Mouse (Mus musculus) cerebellum, adult 8-10 months (tissue): ENCODE data around the gene Erbb2.

Source experiments
- DNase-seq: peaks from one replicate; pipeline ENCODE4 v3.0.0; 2022

Gene Erbb2

DNA sequence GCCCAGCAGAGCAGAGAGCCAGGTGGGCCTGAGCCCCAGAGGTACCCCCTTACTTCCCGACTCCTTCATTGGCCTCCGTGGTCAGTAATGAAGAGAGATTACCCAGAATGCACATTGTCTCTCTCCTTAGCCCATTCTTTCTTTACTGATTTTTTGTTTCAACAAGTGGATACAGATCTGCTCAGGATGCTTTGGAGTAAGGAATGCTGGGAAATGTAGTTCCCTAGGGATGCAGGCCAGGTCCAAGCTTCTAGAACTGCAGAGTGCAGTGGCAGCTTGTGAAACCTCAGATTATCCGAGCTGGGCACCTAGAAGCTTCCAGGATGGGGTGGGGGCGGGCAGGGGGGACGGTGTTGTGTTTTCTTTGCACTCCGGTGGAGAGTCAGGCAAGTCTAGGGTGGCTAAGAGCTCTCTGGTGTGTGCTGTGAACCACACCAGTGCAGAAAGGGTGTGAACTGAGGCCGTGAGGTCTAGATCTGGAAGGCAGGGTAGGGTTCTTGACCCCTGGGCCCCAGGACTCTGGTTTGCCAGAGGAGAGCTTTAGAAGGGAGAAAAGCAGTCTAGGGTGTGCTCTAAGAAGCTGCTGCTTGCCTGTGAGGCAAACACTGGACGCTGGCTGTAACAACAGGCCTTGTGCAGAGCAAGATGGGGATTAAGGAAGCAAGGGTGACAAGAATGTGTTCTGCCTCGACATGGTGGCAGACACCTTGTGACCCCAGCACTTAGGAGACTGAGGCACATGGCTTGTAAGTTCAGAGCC, 19.7 kb downstream of the Erbb2 start:
- DNase-seq = no peak

DNA sequence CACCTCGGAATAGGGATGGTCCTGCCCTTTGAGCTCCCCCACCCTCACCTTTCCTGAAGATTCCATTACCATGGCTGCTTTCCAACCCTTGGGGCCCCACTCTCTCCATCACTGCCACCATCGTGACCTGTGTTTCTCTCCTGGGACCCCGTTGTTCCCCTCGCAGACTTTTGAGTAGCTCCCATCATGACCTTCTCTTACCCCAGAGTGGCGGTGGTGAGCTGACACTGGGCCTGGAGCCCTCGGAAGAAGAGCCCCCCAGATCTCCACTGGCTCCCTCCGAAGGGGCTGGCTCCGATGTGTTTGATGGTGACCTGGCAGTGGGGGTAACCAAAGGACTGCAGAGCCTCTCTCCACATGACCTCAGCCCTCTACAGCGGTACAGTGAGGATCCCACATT, 23.5 kb downstream of the Erbb2 start:
- no peak for DNase-seq

DNA sequence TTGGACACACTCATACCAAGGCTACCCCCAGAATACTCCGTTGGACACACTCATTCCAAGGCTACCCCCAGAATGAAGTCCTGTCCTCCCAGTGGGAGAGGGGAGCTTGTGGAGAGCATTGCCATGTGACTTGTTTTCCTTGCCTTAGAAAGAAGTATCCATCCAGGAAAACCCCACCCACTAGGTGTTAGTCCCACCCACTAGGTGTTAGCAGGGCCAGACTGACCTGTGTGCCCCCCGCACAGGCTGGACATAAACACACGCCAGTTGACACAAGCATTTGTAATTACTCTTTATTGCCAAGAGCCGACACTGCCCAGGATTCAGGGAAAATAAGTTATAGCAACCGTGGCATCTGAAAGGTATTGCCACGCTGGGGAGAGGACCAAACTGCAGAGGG, 25.2 kb downstream of the Erbb2 start:
- no peak for DNase-seq

DNA sequence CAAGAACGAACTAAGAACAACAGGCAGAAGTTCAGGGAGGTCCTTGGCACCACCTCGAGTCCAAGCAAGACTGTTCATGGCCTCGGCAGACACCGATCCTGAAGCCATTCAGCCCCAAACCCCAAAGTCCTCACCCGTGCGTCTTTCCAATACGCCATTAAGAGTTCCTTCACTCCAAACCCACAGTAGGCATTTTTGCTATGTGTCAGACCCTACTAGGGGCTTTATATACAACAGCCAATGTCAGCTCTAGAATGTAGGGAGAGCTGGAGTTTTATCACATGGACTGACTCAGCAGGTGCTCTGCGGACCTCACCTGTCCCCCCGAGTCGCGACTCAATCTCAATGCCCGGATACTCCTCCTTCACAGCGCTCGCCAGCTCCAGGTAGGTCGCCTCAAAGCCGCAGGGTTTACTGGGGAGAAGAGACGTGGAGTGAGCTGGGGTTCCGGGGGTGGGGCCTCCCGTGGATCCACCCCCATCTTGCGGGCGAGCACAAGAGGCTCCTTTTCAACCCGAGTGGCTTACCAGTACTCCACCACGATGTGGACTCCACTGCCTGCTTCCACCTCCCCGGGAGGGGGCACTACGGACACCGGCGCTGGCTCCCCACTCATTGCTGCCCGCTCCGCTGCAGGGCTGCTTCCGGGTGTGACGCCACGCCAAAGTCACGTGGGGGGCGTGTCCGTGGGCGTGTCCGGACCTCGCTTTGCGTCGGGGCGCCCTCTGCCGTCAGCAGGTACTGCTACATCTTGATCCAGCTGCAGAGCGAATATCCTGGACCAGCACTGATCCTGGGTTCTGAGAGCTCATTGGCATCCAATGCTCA, 26.3 kb downstream of the Erbb2 start, which contains the start of gene Mien1:
TSS of gene Mien1 (minus strand) at position 661 of the 828 bp plus-strand sequence.
- DNase-seq = peak; percentile 98

DNA sequence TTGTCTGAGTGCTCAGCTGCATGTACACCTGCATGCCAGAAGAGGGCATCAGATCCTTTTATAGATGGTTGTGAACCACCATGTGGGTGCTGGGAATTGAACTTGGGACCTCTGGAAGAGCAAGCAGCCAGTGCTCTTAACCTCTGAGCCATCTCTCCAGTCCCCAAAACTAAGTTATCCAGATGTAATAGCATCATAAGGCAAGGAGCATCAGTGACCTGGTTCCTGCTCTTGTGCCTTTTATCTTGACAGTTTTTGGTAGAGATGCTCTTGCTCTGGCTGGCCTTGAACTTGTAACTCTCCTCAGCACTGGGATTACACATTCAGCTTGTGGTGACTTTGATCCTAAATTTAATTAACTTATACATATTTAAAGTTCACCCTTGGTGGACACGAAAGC, 31.4 kb downstream of the Erbb2 start:
- DNase-seq = no peak

DNA sequence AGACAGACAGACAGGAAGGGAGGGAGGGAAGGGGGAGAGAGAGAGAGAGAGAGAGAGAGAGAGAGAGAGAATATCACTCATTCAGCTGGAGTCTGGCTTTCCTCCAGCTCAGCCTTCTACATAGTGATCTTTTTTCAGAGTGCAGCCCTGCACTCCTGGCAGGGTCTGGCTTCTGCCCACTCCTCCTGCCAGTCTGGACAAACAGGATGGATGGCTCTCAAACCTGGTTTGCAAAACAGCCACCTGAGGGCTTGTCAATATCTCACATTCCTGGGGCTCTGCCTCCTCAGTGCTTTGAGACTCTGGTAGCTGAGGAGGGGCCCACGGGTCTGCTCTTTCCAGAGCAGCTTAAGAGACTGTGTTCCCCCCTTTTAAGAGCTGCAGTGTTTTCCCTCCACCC, 33.0 kb downstream of the Erbb2 start:
- DNase-seq = no peak

DNA sequence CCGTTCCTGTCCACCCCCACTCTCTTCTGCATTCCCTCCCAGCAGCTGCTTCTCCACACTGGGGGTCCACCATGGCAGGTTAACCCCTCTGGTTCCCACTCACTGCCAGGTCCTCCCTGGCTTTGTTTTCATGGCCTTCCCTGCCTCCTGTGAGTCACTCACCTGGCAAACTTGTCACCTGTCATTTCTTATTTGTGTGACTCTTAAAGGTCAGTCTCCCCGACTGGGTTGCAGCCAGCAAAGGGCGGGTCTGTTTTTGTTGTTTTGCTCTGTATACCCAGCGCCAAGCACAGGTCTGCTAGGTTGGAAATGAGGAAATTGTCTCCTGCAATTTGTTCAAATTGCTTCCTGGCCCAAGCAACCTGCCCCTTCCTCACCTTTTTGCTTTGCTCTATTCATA, 33.4 kb downstream of the Erbb2 start:
- no peak for DNase-seq

DNA sequence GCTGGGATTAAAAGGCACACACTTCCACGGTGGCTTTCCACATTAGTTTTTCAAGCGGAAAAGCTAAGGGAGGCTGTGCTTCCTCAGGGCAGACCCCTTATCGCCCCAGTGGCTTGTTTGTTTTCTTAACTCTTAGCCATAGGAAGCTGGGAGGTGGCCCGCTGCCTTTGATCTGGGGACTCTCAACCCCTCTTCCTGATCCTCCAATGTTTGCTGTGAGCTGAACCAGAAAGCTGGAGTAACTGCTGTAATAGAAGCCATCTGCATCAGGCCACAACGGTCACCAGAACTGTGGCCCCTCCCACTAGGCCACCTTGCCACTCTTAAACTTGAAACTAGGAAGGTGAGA, 33.9 kb downstream of the Erbb2 start, which contains the start of gene Grb7:
TSS of gene Grb7 (plus strand) at position 182 of the 349 bp plus-strand sequence.
- no peak for DNase-seq

DNA sequence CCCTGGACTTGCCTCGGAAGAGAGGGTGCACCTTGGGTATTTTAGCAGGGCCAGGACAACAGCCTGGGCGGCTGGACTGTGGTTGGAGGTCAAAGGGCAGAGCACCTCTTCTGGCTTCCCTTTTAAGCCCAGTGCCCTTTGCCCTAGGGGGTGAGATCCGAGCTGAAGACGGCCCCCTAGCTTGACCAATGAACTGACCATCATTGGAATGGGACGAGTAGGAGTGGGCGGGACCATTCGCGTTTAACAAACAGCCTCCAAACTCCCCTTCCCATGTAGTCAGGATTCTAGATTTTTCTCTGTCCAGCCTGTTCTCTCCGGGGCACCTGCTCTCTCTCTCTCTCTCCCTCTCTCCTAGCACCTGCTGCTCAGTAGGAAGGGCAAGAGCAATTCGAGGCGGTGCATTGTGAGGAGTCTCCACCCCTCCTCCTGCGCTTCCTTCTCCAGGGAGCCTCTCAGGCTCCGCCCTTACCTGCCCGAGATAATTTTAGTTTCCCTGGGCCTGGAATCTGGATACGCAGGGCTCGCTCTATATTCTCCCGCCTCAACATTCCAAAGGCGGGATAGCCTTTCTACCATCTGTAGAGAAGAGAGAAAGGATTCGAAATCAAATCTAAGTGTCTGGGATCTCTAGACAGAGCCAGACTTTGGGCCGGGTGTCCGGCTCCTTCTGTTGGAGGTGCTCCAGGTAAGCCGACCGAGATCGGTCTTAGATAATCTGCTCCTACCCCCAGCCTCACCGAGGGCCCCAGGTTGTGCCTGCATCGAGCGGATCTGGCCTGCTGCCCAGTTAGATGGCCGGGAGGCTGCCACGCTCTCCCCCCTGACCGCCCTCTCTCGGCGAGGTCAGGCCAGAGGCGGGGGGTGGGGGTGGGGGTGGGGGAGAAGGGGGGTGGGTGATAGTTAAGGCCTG, 34.5 kb downstream of the Erbb2 start:
- peak; percentile 63 for DNase-seq

DNA sequence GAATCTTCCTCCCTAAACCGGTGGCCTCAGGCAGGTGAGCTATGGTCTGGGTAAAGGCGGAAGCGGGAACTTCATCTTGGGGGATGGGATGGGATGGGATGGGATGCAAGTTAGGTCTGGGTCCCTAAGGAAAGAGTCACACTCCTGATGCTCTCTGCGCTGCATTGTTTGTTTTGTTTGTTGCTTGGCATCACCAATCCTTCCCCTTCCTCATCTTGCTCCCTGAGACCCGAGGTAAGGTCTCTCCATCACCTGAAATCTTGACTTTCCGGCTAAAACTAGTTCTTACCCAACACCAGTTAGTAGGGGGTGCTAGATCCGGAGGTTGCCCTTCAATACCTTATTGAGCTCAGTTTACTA, 35.2 kb downstream of the Erbb2 start:
- no peak for DNase-seq

DNA sequence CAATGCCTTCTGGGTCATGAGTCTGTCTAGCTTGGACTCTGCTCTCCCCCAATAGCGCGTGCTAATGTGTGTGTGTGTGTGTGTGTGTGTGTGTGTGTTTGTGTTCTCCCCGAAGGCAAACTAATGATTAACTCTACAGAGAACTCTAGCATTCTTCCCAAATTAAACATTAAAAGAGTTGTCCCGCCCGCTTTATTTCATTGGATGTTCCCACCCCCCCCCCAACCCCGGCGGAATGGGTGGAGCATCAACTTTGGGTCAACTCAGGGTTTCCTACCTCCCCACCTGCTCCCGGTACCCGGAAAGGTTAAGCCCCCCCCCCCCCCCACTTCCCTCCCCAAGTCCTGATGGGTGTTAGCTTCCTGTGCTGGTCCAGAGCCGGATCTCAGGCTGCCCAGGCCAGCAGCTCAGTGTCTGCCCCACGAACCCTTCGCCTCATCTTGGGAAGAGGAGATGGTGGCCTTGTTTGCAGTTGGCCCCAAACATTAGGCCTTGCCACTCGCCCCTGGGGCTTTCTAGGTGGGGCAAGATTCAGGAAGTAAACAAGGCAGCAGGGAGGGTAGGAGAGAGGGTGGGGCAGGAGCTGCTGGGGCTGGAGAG, 36.0 kb downstream of the Erbb2 start:
- DNase-seq = no peak

DNA sequence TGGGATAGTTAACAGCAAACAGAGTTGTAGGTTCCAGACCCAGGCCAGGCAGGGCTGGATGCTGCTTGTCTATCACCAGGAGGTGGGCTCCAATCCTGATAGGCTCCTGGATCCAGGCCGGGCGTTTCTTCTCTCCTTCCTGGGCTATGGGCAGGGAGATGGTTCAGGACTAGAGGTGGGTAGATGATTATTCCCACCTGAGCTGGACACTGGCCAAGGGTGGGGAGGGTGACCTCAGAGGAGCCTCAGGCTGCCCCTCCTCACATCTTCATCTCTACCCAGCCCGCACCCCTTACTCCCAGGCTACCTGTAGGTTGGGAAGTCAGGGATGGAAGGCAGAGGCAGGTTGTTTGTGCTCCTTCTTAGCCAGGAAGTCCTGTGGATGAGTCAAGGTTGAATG, 37.1 kb downstream of the Erbb2 start:
- no peak for DNase-seq

DNA sequence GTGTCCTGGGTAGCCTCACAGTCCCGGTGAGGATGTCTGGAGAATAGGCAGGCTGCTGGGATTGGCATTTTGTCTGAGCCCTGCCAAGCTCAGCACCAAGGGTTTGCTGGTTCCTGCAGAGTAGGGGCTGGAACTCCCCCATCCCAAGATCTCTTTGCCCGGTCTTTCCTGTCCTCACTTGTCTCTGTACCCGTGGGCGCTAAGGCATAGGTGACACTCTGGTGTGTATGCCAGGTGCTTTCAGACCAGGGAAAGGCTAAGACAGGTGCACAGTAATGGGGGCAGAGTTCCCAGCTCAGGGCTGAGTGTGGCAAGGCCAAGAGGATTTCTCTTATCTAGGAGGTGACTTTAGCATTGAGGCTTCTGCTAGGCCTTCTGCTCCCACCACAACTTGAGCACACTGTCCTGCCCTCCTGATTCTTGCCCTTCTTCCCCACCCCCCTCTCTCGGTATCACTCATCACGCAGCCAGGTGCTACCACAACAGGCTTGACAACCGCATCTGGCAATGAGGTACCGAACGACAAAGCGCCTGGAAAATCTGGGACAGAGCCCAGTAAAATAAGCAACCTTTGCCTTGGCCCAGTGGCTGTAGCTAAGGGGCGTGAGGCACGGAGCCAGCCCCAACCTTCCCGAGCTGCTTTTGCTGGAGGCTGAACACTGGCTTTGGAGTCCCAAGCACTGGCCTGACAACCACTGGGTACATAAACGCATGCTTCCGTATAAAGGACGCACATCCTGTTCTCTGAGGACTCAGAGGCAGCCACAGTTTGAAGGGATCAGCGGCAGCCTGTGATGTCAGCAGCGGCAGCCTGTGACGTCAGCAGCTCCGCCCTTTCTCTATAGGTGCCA, 37.9 kb downstream of the Erbb2 start:
- no peak for DNase-seq

DNA sequence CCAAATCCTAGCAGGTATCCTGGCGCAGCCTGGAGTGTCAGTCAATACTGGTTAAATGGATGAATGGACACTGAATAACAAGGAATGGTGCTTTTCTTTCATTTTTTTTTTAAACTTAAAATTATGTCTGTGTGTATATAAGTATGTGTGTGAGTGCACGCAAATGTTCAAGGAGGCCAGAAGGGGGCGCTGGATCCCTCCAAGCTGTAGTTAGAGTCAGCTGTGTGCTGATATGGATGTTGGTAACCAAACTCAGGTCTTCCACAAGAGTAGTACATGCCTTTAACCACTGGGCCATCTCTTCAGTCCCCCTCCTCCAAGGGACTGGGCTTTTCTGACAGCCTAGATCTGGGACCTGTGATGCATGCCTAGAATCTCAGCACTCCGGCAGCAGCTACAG, 43.2 kb downstream of the Erbb2 start:
- DNase-seq = no peak

DNA sequence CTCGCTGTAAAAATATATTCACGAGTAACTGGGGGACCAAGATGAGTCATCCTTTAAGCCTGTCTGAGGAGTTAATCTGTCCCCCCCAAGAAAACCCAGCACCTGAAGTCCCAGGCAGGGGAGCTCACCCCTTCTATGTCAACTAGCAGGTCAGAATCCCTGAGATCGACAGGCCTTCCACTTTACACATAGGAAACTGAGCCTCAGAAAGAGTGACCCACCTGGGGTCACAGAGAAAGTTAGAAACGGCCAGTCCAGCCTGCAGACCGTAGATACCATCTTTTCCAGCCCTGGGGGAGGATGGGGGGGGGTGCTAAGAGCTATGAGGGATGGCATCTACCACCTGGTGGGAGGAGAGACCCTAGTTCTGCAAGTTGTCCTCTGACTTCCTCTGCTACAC, 44.3 kb downstream of the Erbb2 start:
- no peak for DNase-seq

DNA sequence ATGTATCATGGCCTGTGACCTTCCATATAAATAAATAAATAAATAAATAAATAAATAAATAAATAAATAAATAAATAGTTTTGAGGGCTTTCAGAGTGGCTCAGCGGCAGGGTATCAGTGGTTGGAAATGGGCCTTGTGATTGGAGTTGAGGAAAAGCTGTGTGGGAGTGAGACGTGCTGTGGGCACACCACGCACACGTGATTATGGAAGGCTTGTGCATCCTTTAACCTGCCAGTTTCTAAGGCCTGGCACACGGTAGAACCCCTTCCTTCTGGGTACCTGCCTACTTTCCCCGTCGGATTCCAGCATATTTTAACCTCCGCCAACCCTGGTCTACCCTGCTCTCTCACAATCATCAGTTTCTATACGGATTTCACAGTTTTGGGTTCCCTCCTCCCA, 44.7 kb downstream of the Erbb2 start:
- no peak for DNase-seq

DNA sequence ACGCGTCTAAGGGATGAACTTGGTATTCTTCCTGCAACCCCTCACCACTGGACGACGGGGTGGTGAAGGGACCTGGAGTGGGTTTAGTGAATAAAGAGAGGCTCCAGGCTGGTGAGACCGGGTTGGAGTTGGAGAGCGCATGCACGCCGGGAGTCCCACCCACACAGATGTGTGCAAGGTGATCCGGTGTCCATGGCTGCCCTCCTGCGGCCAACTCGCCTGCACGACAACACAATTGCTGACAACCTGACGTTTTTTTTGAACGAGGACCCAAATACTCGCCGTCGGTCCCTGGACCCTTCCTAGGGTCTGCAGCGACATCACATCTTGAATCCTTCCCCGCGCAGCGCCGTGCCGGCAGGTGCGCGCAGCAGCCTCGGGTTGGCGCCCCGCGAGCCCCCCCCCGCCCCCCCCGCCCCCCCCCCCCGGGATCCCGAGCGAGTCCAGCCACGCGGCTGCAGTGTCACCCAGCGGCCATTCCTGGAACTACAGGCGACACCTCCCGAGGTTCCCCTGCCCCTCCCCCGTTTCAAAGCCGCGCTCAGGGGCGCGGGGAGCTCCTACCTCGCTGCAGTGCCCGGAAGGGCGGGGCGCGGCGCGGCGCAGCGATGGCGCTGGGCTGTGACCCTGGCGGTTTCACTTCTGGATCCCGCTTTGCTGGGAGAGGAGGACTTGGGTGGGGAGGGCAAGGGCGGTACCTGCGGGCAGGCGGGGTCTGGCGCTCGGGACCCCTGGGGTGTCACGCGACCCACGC, 45.3 kb downstream of the Erbb2 start:
- DNase-seq = peak; percentile 88

DNA sequence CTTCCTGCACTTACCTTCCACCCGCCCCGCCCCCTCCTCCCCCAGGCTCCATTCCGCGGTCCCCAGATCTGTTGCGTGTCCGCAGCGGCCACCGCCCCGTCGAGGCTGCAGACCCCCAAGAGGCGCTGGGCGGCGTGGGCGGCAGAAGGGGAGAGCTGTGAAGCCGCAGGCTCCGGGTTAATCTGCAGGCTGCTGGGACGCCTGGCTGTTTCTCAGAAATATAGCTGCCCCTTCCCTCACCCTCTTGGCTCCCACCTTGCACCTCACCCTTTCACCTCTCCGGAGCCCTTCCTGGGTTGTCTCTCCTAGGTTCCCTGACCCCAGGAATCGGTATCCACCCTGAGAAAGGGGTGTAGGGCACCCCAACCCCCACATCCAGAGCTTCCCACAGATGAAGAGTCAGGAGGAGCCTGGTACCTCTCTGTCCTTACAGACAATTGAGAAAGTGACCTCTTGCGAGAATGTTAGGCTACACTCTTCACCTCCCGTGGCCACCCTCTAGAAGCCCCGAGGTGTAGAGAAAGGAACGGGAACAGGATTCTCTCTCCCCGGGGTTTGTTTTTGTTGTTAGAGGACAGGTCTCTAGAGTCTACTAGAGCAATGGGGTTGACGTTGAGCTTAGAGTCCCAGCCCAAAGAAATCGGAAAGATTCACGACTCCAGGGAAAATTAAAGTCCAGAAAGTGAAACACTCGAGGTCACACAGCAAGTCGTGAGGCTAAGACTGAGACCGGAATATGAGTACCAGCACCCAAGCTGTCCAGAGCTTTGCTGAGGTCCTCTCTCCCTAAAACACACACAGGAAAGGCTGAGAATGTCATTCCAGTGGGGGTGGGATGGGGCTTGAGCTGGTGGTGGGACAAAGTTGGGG, 46.1 kb downstream of the Erbb2 start:
- DNase-seq = no peak

DNA sequence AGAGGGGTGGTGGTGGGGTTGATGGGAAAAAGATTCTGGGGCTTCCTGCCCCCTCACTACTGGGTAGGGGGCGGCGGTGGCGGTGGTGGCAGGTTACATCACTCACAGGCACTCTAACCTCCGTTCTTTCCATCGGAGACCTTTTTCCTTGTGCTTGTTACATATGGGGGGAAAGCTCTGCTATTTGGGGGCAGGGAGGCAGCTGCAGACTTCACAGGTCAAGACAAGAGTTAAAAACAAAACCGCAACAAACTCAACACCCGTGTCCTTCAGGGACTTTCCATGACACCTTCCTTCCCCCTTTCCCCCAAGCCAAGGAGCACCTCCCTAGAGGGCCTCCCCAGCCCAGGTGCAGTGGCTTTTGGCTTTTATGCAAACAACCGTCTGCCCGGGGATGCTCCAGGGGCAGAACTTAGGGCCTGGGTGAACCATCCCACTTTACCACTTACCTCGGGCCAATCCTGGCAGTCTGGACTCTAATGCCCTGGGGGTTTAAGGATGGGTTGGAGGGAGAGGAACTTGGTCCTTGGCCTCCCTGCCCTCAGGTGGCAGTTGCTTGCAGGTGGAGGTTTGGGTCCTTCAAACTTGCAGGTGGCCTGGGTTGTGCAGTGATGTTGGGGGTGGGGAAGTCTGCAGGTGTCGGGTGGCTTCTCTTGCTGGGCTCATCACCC, 46.9 kb downstream of the Erbb2 start:
- no peak for DNase-seq

DNA sequence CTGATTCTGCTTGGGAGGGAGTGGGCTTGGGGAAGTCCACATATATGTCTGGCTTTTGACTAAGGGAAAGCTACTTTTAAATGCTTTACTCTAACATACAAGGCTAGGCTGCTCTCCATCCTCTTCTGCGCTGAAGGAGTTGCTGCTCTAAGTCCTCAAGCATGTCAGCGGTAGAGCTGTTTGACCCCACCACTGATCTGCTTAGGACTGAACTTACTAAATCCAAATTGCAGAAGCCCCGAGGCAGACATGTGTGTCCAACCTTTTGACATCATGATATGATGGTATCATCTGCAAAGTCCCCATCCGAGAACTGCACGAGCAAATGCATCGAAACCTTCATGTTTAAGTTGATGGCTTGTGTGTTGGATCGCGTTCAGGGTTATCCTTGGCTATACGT, 47.6 kb downstream of the Erbb2 start:
- DNase-seq = no peak
